Mouse (Mus musculus) limb, embryonic 12.5 days (tissue): ENCODE results near the gene Chst8. TPM values are rescaled to one million over a fixed set of nuclear protein-coding genes. Genes with fewer than 3 reads are reported as not detected.

Experiments used
- ATAC-seq: fragments of 200-750 bp; cut with Nextera tagmentation; 2 replicates; pipeline ENCODE4 v1.8.0; 2017; ENCODE audit warnings: low read depth, moderate TSS enrichment; ENCODE audit not compliant: insufficient number of reproducible peaks, insufficient read depth, low FRiP score, low TSS enrichment
- H3K27ac ChIP-seq: fragments of 300-500 bp; sonication (generic); 2 replicates; pipeline ENCODE4 v1.5.1; 2016; ENCODE audit warnings: mild to moderate bottlenecking, moderate library complexity
- H3K27me3 ChIP-seq: fragments of 300-500 bp; sonication (generic); 2 replicates; pipeline ENCODE4 v1.6.1; 2016; ENCODE audit warnings: mild to moderate bottlenecking, moderate library complexity
- H3K36me3 ChIP-seq: fragments of 300-500 bp; sonication (generic); 2 replicates; pipeline ENCODE4 v1.6.1; 2016; ENCODE audit warnings: mild to moderate bottlenecking, moderate library complexity
- H3K4me1 ChIP-seq: fragments of 300-500 bp; sonication (generic); replicated peaks from 2 replicates; pipeline ENCODE4 v1.6.1; 2016
- H3K4me2 ChIP-seq: fragments of 300-500 bp; sonication (generic); 2 replicates; pipeline ENCODE4 v1.6.1; 2016; ENCODE audit warnings: mild to moderate bottlenecking, moderate library complexity
- H3K4me3 ChIP-seq: fragments of 300-500 bp; sonication (generic); replicated peaks from 2 replicates; pipeline ENCODE4 v1.5.1; 2016; ENCODE audit warnings: mild to moderate bottlenecking
- H3K9ac ChIP-seq: fragments of 300-500 bp; sonication (generic); replicated peaks from 2 replicates; pipeline ENCODE4 v1.6.1; 2016; ENCODE audit warnings: mild to moderate bottlenecking, moderate library complexity
- H3K9me3 ChIP-seq: fragments of 300-500 bp; sonication (generic); 2 replicates; pipeline ENCODE4 v1.6.1; 2016; ENCODE audit warnings: mild to moderate bottlenecking, moderate library complexity
- WGBS: fragments of 180-500 bp; shearing (Covaris S2); methylation state at CpG from one replicate; pipeline ENCODE4 v1.1.7; 2016; 5-methylcytosine and 5-hydroxymethylcytosine counted together
- polyA plus RNA-seq: library from polyadenylated mRNA; unstranded; fragments of >200 nt; fragmentation: Nextera tagmentation; extraction: Ambion mirVana; gene quantifications from 2 replicates; pipeline ENCODE4 v1.2.1, GENCODE M21; 2016

The Chst8 gene
- polyA plus RNA-seq, 1 experiment from 2014 or later, result 4.1 TPM

GRCm38 (mm10) chr7:34669336-34669735 lies 143.2 kb downstream of the Chst8 start:
- no peaks in the 10 kb centered on the region for H3K36me3 ChIP-seq
- H3K9ac ChIP-seq, result no peak overlapping the region

GRCm38 (mm10) chr7:34667874-34668273 lies 144.6 kb downstream of the Chst8 start:
- no peak for ATAC-seq
- H3K9ac ChIP-seq, result no peak overlapping the region
- H3K27me3 ChIP-seq, result peaks cover 8% of the 10 kb centered on the region
- WGBS, result 77% methylated on average over 16 of the region's 16 CpGs
- no peak overlapping the region for H3K27ac ChIP-seq
- no peak overlapping the region for H3K4me2 ChIP-seq
- no peak overlapping the region for H3K4me3 ChIP-seq
- H3K36me3 ChIP-seq, result no peaks in the 10 kb centered on the region
- H3K4me1 ChIP-seq, result peaks cover 5% of the 10 kb centered on the region; the same call in 1 of the 2 replicates
- H3K9me3 ChIP-seq, result 0 out of 2 replicates have a peak, but pooled peaks cover 6% of the 10 kb centered on the region

More at GRCm38 (mm10) chr7:34669336-34669735, 143.2 kb downstream of the Chst8 start:
- Histone ChIP-seq H3K4me3 (no peak overlapping the region), H3K9me3 (0 out of 2 replicates have a peak, but pooled peaks cover 6% of the 10 kb centered on the region), H3K27ac (no peak overlapping the region), H3K4me1 (peaks cover 5% of the 10 kb centered on the region; the same call in 1 of the 2 replicates), H3K27me3 (peaks cover 22% of the 10 kb centered on the region), H3K4me2 (no peak overlapping the region)
- WGBS, result 17% methylated on average over 9 of the region's 9 CpGs
- no peak for ATAC-seq

DNA sequence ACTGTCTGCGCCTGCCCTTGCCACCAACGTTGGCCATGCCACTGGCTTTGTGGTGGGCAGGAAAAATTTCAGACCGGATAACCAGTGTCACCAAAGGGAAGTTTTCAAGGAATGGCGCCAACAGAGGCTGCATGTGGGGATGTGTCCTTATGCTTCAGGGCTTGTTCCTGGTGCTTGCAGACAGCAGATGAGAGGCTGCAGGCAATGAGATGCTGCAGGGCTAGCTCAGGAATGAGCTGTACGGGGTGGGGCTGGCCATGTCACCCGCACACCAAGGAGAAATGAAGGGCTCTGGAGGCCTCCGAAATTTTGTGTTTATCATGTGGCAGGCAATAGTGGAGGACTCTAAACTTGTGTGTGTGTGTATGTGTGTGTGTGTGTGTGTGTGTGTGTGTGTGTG lies 149.4 kb downstream of the Chst8 start:
- Histone ChIP-seq H3K27ac (no peak overlapping the region), H3K9me3 (0 out of 2 replicates have a peak, but pooled peaks cover 6% of the 10 kb centered on the region), H3K4me1 (peaks cover 7% of the 10 kb centered on the region; the same call in 1 of the 2 replicates), H3K4me2 (no peak overlapping the region), H3K36me3 (no peaks in the 10 kb centered on the region), H3K27me3 (no peaks in the 10 kb centered on the region), H3K9ac (no peak overlapping the region), H3K4me3 (no peak overlapping the region)
- ATAC-seq, result no peak
- 43% methylated on average over 7 of the region's 7 CpGs for WGBS

- 18% methylated on average over 5 of the region's 5 CpGs for WGBS
- Histone ChIP-seq H3K27me3 (no peaks in the 10 kb centered on the region), H3K9me3 (no peaks in the 10 kb centered on the region), H3K9ac (no peak overlapping the region), H3K4me2 (no peak overlapping the region), H3K36me3 (no peaks in the 10 kb centered on the region), H3K27ac (no peak overlapping the region), H3K4me3 (no peak overlapping the region), H3K4me1 (peaks cover 7% of the 10 kb centered on the region; the same call in 1 of the 2 replicates)
- no peak for ATAC-seq
These were observed 150.3 kb downstream of the Chst8 start for GRCm38 (mm10) chr7:34662227-34662626.

DNA sequence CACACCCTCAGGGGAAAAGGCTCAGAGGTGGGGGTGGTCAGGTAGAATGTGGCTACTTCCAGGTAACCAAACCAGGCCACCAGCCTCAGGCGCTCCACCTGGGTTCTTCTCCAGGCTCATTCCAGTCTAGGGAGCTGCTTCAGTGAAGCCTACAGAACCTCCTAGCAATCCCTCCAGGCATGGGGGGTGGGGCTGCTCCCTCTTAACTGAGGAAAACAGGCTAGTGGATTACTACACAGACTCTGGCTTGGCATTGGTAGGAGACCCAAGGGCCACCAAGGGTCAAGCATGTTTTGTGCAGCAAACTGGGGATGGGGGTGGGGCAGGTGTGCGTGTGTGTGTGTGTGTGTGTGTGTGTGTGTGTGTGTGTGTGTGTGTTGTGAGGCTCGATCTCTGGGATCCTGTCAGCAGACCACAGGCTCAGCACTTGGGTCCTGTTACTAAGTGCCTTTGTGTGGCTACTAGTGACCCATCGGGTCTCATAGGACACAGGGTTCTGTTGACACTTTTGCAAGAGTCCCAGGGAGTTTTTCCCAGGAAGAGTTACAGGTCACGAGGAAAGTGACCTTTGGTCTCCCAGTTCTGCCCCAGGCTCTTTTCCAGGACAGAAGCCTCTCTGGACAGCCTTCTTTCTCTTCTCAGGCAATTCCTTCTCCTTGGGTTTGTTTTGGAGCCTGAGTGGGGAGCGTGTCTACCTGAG lies 153.0 kb downstream of the Chst8 start:
- ATAC-seq, result no peak
- 60% methylated on average over 6 of the region's 6 CpGs for WGBS

DNA sequence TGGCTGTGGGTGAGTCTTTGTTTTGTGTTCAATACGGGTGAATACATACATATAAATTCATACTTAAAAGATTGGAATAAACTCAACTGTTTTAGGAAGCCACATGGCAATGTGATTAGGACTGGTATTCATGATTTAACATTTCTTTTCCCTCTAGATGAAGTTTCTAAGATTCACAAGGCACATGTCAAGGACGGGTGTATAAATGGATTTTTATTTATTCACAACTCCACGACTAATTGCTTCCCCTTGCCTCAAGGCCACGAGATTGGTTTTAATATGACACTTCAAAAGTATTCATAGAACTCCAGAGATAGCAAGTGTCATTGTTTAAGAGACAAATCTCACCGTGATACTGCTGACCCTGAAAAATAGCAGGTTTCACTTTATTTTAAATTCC lies 155.9 kb downstream of the Chst8 start, which contains the start of gene Kctd15:
Kctd15 (minus strand) TSS at position 101 of the 400 bp plus-strand sequence.
- peak within 1 kb of the TSS; percentile 100 for H3K27ac ChIP-seq
- peak within 1 kb of the TSS; percentile 71 for H3K4me3 ChIP-seq
- H3K9me3 ChIP-seq, result no peaks in the 10 kb centered on the region
- H3K4me2 ChIP-seq, result peak within 1 kb of the TSS; percentile 88
- H3K27me3 ChIP-seq, result no peaks in the 10 kb centered on the region
- peaks cover 14% of the 10 kb centered on the region for H3K4me1 ChIP-seq
- no peaks in the 10 kb centered on the region for H3K36me3 ChIP-seq
- ATAC-seq, result no peak
- WGBS, result 77% methylated on average over 5 of the region's 5 CpGs
- H3K9ac ChIP-seq, result peak within 1 kb of the TSS; percentile 97; the same call in 1 of the 2 replicates

More for the DNA sequence above, 153.0 kb downstream of the Chst8 start:
- Histone ChIP-seq H3K27ac (no peak overlapping the region), H3K4me3 (no peak overlapping the region), H3K36me3 (no peaks in the 10 kb centered on the region), H3K9me3 (no peaks in the 10 kb centered on the region), H3K9ac (no peak overlapping the region), H3K4me1 (peaks cover 10% of the 10 kb centered on the region), H3K27me3 (no peaks in the 10 kb centered on the region), H3K4me2 (no peak overlapping the region)

- peak overlapping the region; percentile 71 for H3K4me3 ChIP-seq
- ATAC-seq, result peak; percentile 64
- H3K9ac ChIP-seq, result peak overlapping the region; percentile 97
- H3K27ac ChIP-seq, result peak overlapping the region; percentile 100
- H3K36me3 ChIP-seq, result peaks cover 7% of the 10 kb centered on the region
- H3K4me2 ChIP-seq, result peak overlapping the region; percentile 88
- WGBS, result under 1% methylated on average over 54 of the region's 74 CpGs
- H3K27me3 ChIP-seq, result no peaks in the 10 kb centered on the region
- H3K9me3 ChIP-seq, result no peaks in the 10 kb centered on the region
- peaks cover 25% of the 10 kb centered on the region for H3K4me1 ChIP-seq
These were observed 157.2 kb downstream of the Chst8 start for GRCm38 (mm10) chr7:34655086-34655839.

GRCm38 (mm10) chr7:34654441-34655085 lies 157.9 kb downstream of the Chst8 start:
- H3K4me2 ChIP-seq, result peak overlapping the region; percentile 88
- no peaks in the 10 kb centered on the region for H3K9me3 ChIP-seq
- ATAC-seq, result no peak
- peak overlapping the region; percentile 100 for H3K27ac ChIP-seq
- peak overlapping the region; percentile 97 for H3K9ac ChIP-seq
- H3K4me3 ChIP-seq, result peak overlapping the region; percentile 71
- under 1% methylated on average over 60 of the region's 81 CpGs for WGBS
- H3K27me3 ChIP-seq, result no peaks in the 10 kb centered on the region
- peaks cover 14% of the 10 kb centered on the region for H3K36me3 ChIP-seq
- peaks cover 25% of the 10 kb centered on the region for H3K4me1 ChIP-seq

DNA sequence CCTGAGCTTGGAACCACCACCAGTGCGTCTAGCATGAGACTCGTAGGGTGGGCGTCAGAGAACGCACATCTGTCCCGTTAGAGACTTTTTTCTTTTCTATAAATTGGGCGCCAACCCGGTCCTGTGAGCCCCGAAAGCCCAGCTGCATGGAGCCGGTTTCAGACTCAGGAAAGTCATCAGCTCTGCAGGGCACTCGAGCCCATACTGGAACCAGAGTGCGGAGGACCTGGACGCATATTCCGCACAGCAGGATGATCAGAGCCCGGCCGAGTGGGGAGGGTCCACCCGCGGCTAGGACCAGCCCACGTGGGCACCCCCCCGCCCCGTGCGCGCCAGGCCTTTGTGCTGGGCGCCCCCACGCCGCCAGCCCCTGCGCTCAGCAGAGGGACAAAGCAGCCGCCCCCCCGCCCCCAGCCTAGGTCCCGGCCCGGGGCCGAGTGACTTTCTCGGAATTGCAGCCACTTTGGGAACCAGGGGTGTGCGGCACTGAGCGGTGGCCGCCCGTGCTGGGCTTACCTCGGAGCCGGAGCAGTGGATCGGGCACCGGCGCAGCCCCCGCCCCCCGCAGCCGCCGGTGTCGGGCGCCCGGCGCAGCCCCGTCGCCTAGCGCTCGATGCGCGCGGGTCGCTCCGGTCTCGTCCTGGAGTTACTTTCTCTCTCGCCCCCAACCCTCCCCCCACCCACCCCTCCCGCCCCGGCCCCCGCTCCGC lies 158.6 kb downstream of the Chst8 start:
- Histone ChIP-seq H3K4me3 (peak overlapping the region; percentile 71), H3K9me3 (no peaks in the 10 kb centered on the region), H3K4me2 (peak overlapping the region; percentile 88), H3K9ac (peak overlapping the region; percentile 97), H3K27ac (peak overlapping the region; percentile 100), H3K27me3 (no peaks in the 10 kb centered on the region), H3K36me3 (peaks cover 21% of the 10 kb centered on the region), H3K4me1 (peaks cover 25% of the 10 kb centered on the region)
- under 1% methylated on average over 53 of the region's 64 CpGs for WGBS
- ATAC-seq, result peak; percentile 58

DNA sequence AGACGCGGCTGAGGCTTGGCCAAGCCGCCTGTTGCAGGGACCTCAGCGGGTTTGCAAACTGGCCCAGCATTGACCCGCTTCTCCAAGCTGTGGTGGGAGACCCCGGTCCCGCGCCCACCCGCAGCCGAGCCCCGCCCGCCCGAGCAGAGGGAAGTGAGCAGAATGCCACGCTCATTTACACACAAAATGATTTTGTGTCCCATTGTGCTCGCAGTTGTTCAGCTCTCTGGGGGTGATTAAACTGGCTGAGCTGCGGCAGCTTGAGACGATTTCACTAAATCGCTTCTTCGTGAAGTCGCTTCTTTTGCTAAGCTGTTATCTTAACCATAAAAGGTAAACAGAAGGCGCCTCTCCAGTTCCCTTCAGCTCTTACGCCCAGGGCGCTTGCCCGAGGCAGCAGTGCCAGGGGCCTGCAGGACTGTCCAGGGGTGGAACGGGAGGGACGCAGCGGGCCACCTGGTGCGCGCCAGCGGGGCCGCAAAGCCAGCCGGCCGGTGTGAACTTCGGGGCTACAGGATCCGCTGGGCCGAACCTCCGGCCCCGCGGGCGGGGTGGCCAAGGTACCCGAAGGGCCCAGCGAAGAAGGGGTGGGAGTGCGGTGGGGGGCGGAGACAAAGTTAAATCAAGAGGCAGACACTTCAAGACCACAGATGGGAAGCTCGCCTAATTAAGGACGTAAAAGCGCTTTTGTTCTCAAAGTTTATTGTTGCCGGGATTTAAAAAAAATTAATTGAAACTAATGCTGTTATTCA lies 159.6 kb downstream of the Chst8 start:
- H3K27ac ChIP-seq, result peak overlapping the region; percentile 100
- H3K4me2 ChIP-seq, result peak overlapping the region; percentile 88
- peaks cover 25% of the 10 kb centered on the region for H3K4me1 ChIP-seq
- peak overlapping the region; percentile 97 for H3K9ac ChIP-seq
- no peak for ATAC-seq
- 1% methylated on average over 45 of the region's 48 CpGs for WGBS
- no peaks in the 10 kb centered on the region for H3K27me3 ChIP-seq
- peaks cover 30% of the 10 kb centered on the region for H3K36me3 ChIP-seq
- H3K9me3 ChIP-seq, result no peaks in the 10 kb centered on the region
- peak overlapping the region; percentile 71 for H3K4me3 ChIP-seq
